Mouse (Mus musculus): Measurements from ENCODE around the gene Gm21962.

- TF ChIP-seq CTCF (IDR thresholded peaks at IDR 0.05; ENCODE audit: low read depth) (no peak), EP300 (IDR thresholded peaks at IDR 0.05; ENCODE audit: low read depth) (no peak)
Observed at GRCm38 (mm10) chr3:137644947-137645346, 26.4 kb upstream of the Gm21962 start.

All from heart, postnatal 0 days (tissue).